Mouse (Mus musculus): Measurements from ENCODE around the gene Snrpg.

- TF ChIP-seq CTCF (IDR thresholded peaks at IDR 0.05; ENCODE audit: extremely low read depth, insufficient read depth, insufficient read length, insufficient replicate concordance) (no peak), POLR2A (IDR thresholded peaks at IDR 0.05; ENCODE audit: low read depth, low read length) (no peak)
These were observed 27.4 kb upstream of the Snrpg start for GRCm38 (mm10) chr6:86343656-86344055.
